Mouse (Mus musculus): ENCODE measurements around the gene Fbxo2. TPM values are rescaled to one million over a fixed set of nuclear protein-coding genes. Genes with fewer than 3 reads are reported as not detected.

The Fbxo2 gene
- 0.07 TPM in 2 replicates for polyA plus RNA-seq (2012; rRNA removed)

GRCm38 (mm10) chr4:148160436-148161390 is at the start of gene Fbxo2, which contains the start of gene Fbxo44:
Gene Fbxo2, plus strand, starts transcription at chr4:148160621.
Gene Fbxo44, minus strand, starts transcription at chr4:148160482.

DNA sequence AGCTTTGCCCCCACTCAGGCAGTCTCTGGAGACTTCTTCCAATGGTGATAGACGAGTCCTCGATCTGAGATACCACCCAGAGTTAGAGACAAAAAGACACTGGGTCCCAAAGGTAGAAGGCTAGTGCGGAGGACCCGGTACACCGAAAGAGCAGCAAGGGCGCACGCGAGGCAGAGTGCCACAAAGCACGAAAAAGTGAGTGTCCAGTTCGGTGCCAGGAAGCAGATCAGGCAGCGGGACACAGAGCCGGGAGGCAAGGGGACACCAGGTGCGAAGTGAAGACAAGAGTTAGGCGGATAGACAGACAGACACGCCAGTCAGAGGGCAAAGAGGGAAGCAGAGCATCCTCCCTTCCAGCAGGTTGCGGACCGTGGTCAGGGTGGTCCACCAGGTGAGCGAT is 30.3 kb upstream of the Fbxo2 start, which contains the start of gene Mad2l2:
Gene Mad2l2, plus strand, starts transcription at position 252 of the 400 bp plus-strand sequence.

DNA sequence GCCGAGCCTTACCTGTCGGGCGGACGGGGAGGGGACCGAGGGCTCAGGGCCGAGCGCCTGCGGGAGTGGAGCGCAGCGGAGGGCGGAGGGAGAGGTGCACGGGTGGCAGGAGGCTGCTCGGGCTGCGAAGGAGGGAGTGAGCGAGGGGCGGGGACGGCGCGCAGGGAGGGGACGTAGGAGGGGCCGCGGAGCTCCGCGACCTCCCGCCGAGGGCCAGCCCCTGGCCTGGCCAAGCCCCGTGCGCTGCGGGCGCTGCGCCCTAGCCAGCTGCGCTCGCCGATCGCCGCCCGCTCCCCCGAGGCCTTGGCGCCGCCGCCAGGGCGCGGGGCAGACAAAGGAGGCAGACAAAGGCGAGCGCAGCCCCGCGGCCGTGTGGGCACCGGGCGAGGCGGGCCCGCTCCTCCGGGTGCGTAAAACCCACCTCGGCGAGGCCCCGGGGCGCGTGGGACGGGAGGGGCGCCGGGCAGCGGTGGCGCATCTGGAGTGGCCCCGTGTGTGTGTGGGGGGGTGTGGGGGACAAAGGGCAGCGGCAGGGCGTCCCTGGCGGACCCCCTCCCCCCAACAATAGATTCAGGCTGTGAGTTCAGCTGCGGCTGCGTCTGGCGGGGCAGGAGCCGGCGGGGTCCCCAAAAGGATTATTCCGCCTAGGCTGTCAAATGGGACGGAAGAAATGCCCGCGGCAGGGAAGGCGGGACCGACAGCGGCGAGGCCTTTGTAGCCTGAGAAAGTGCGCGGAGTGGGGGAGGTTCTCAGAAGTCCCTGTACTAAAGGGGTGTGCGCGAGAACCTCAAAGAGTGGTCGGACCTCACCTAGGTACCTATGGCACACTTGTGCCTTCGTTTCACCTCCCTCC is 29.6 kb upstream of the Fbxo2 start, which contains the start of gene Draxin:
Gene Draxin, minus strand, starts transcription at position 138 of the 853 bp plus-strand sequence.

GRCm38 (mm10) chr4:148151267-148152168 is 8.9 kb upstream of the Fbxo2 start, which contains the start of gene Fbxo6:
Gene Fbxo6, minus strand, starts transcription at chr4:148152140.

Other genes starting within 250 kb of the Fbxo2 start
- gene Plod1, start 223.9 kb upstream of the Fbxo2 start, polyA plus RNA-seq (2012; rRNA removed): 17.1 and 17.6 TPM in 2 replicates
- gene 2510039O18Rik, start 219.7 kb upstream of the Fbxo2 start, polyA plus RNA-seq (2012; rRNA removed): 20.5 and 23.8 TPM in 2 replicates
- not detected in 2 replicates for gene Nppb, start 174.8 kb upstream of the Fbxo2 start, polyA plus RNA-seq (2012; rRNA removed)
- not detected in 2 replicates for gene Nppa, start 159.9 kb upstream of the Fbxo2 start, polyA plus RNA-seq (2012; rRNA removed)
- 3.3 and 3.8 TPM in 2 replicates for gene Clcn6, start 121.8 kb upstream of the Fbxo2 start, polyA plus RNA-seq (2012; rRNA removed)
- gene Mthfr, start 121.5 kb upstream of the Fbxo2 start, polyA plus RNA-seq (2012; rRNA removed): 16.6 and 18.3 TPM in 2 replicates
- gene Agtrap, start 72.6 kb upstream of the Fbxo2 start, polyA plus RNA-seq (2012; rRNA removed): 5.1 and 5.6 TPM in 2 replicates
- 12.2 and 13.0 TPM in 2 replicates for gene Mad2l2, start 30.2 kb upstream of the Fbxo2 start, polyA plus RNA-seq (2012; rRNA removed)
- 0.14 and 0.17 TPM in 2 replicates for gene Draxin, start 29.9 kb upstream of the Fbxo2 start, polyA plus RNA-seq (2012; rRNA removed)
- 18.9 and 23.5 TPM in 2 replicates for gene Fbxo6, start 8.5 kb upstream of the Fbxo2 start, polyA plus RNA-seq (2012; rRNA removed)
- 1.3 and 1.4 TPM in 2 replicates for gene Fbxo44, start 139 bp upstream of the Fbxo2 start, polyA plus RNA-seq (2012; rRNA removed)
- gene Disp3, start 127.3 kb downstream of the Fbxo2 start, polyA plus RNA-seq (2012; rRNA removed): 0.01 and 0.05 TPM in 2 replicates

Measured in liver, embryonic 18 days (tissue).